Mouse (Mus musculus): Measurements from ENCODE around the gene Jade1.

Jade1 gene

GRCm38 (mm10) chr3:41555491-41556381 lies at the start of gene Jade1:
Gene Jade1 (plus strand): TSS chr3:41555731.
- no peak for DNase-seq

GRCm38 (mm10) chr3:41509441-41509840 lies 46.1 kb upstream of the Jade1 start:
- peak; percentile 45 for DNase-seq

- DNase-seq, result no peak
These were observed 45.3 kb upstream of the Jade1 start for GRCm38 (mm10) chr3:41510191-41510590.

- DNase-seq, result no peak
These were observed 44.8 kb upstream of the Jade1 start for GRCm38 (mm10) chr3:41510750-41511149.

GRCm38 (mm10) chr3:41514003-41514402 lies 41.5 kb upstream of the Jade1 start:
- DNase-seq, result no peak

- DNase-seq, result no peak
These were observed 40.7 kb upstream of the Jade1 start for GRCm38 (mm10) chr3:41514683-41515305.

GRCm38 (mm10) chr3:41516961-41517518 lies 38.5 kb upstream of the Jade1 start:
- no peak for DNase-seq

GRCm38 (mm10) chr3:41520925-41521324 lies 34.6 kb upstream of the Jade1 start:
- DNase-seq, result no peak

- DNase-seq, result no peak
These were observed 33.8 kb upstream of the Jade1 start for GRCm38 (mm10) chr3:41521733-41522132.

GRCm38 (mm10) chr3:41522226-41523005 lies 33.1 kb upstream of the Jade1 start:
- DNase-seq, result peak; percentile 55

- no peak for DNase-seq
These were observed 32.5 kb upstream of the Jade1 start for GRCm38 (mm10) chr3:41523006-41523375.

GRCm38 (mm10) chr3:41523460-41523859 lies 32.1 kb upstream of the Jade1 start:
- no peak for DNase-seq

GRCm38 (mm10) chr3:41528291-41528969 lies 27.1 kb upstream of the Jade1 start:
- DNase-seq, result no peak

GRCm38 (mm10) chr3:41530156-41530555 lies 25.4 kb upstream of the Jade1 start:
- no peak for DNase-seq

GRCm38 (mm10) chr3:41531541-41531940 lies 24.0 kb upstream of the Jade1 start:
- DNase-seq, result peak; percentile 41

GRCm38 (mm10) chr3:41532109-41532508 lies 23.4 kb upstream of the Jade1 start:
- no peak for DNase-seq

GRCm38 (mm10) chr3:41533660-41534059 lies 21.9 kb upstream of the Jade1 start:
- DNase-seq, result peak; percentile 58

GRCm38 (mm10) chr3:41537957-41538356 lies 17.6 kb upstream of the Jade1 start:
- no peak for DNase-seq

- DNase-seq, result no peak
These were observed 14.2 kb upstream of the Jade1 start for GRCm38 (mm10) chr3:41541313-41541712.

GRCm38 (mm10) chr3:41544451-41544850 lies 11.1 kb upstream of the Jade1 start:
- peak; percentile 73 for DNase-seq

GRCm38 (mm10) chr3:41547289-41547688 lies 8.2 kb upstream of the Jade1 start:
- no peak for DNase-seq

- DNase-seq, result no peak
These were observed 7.3 kb upstream of the Jade1 start for GRCm38 (mm10) chr3:41548238-41548637.

- no peak for DNase-seq
These were observed 3.9 kb upstream of the Jade1 start for GRCm38 (mm10) chr3:41551671-41552070.
